Mouse (Mus musculus) embryonic facial prominence, embryonic 14.5 days (tissue): ENCODE measurements around the gene Defb23. TPM values are rescaled to one million over a fixed set of nuclear protein-coding genes. Genes with fewer than 3 reads are reported as not detected.

ENCODE experiments used
- ATAC-seq: fragments of 200-750 bp; cut with Nextera tagmentation; 2 replicates; pipeline ENCODE4 v1.8.0; 2017; ENCODE audit warnings: low read depth, moderate number of reproducible peaks, moderate TSS enrichment
- DNase-seq: peaks from one replicate; pipeline ENCODE4 v3.0.0-alpha.2; 2015; ENCODE audit warnings: low spot score
- H3K27ac ChIP-seq: fragments of 300-500 bp; sonication (generic); replicated peaks from 2 replicates; pipeline ENCODE4 v1.5.1; 2014; ENCODE audit warnings: low read depth, mild to moderate bottlenecking, low read length, moderate library complexity
- H3K27me3 ChIP-seq: fragments of 300-500 bp; sonication (generic); replicated peaks from 2 replicates; pipeline ENCODE4 v1.6.1; 2014; ENCODE audit warnings: low read length; ENCODE audit not compliant: control insufficient read depth, insufficient read depth
- H3K36me3 ChIP-seq: fragments of 300-500 bp; sonication (generic); 2 replicates; pipeline ENCODE4 v1.6.1; 2014; ENCODE audit warnings: low read length, mixed read lengths; ENCODE audit not compliant: control insufficient read depth, insufficient read depth
- H3K4me1 ChIP-seq: fragments of 300-500 bp; sonication (generic); 2 replicates; pipeline ENCODE4 v1.6.1; 2014; ENCODE audit warnings: antibody characterized with exemption, low read length; ENCODE audit not compliant: control insufficient read depth, insufficient read depth
- H3K4me2 ChIP-seq: fragments of 300-500 bp; sonication (generic); 2 replicates; pipeline ENCODE4 v1.6.1; 2014; ENCODE audit warnings: low read depth, mild to moderate bottlenecking, low read length, moderate library complexity, mixed read lengths
- H3K4me3 ChIP-seq: fragments of 300-500 bp; sonication (generic); 2 replicates; pipeline ENCODE4 v1.5.1; 2014; ENCODE audit warnings: low read depth, mild to moderate bottlenecking, low read length
- H3K9ac ChIP-seq: fragments of 300-500 bp; sonication (generic); 2 replicates; pipeline ENCODE4 v1.6.1; 2014; ENCODE audit warnings: low read depth, mild to moderate bottlenecking, low read length, moderate library complexity, mixed read lengths
- H3K9me3 ChIP-seq: fragments of 300-500 bp; sonication (generic); 2 replicates; pipeline ENCODE4 v1.6.1; 2016; ENCODE audit warnings: low read length; ENCODE audit not compliant: control insufficient read depth
- WGBS: fragments of 180-500 bp; shearing (Covaris S2); extraction: QIAGEN DNeasy Blood & Tissue Kit; methylation state at CpG from one replicate; pipeline ENCODE4 v1.1.7; 2014; 5-methylcytosine and 5-hydroxymethylcytosine counted together
- polyA plus RNA-seq: library from polyadenylated mRNA; unstranded; fragments of >200 nt; fragmentation: Nextera tagmentation; extraction: Ambion mirVana; gene quantifications from 2 replicates; pipeline ENCODE4 v1.2.1, GENCODE M21; 2014

Defb23 gene
- polyA plus RNA-seq, 1 experiment from 2014 or later: not detected

DNA sequence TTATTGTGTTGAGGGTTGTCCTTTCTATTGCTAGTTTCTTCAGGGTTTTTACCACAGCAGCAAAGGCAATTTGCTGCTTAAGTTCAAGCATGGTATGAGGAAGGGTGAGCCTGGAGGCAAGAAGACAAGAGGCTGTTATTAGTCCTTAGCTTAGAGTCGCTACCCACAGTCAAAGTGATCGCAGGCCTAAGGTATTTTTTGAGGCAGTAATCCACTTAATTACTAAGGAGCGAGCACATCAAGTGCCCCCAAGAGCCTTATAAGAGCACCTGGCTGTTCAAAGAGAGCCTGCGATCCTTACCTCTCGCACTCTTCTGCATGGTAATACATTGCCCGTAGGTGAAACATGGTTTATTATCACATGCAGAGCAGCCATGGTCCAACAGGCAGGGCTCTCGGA lies 17.3 kb upstream of the Defb23 start:
- H3K4me2 ChIP-seq: no peak overlapping the region
- ATAC-seq (no peak), DNase-seq (no peak)
- no peaks in the 10 kb centered on the region for H3K9me3 ChIP-seq
- H3K27me3 ChIP-seq: no peaks in the 10 kb centered on the region
- H3K9ac ChIP-seq: no peak overlapping the region
- no peak overlapping the region for H3K4me3 ChIP-seq
- H3K4me1 ChIP-seq: no peaks in the 10 kb centered on the region
- H3K27ac ChIP-seq: no peak overlapping the region
- no peaks in the 10 kb centered on the region for H3K36me3 ChIP-seq
- 80% methylated on average over 7 of the region's 7 CpGs for WGBS

GRCm38 (mm10) chr2:152480881-152481280 lies 16.5 kb upstream of the Defb23 start:
- no peak for ATAC-seq
- WGBS: 88% methylated on average over 3 of the region's 3 CpGs

DNA sequence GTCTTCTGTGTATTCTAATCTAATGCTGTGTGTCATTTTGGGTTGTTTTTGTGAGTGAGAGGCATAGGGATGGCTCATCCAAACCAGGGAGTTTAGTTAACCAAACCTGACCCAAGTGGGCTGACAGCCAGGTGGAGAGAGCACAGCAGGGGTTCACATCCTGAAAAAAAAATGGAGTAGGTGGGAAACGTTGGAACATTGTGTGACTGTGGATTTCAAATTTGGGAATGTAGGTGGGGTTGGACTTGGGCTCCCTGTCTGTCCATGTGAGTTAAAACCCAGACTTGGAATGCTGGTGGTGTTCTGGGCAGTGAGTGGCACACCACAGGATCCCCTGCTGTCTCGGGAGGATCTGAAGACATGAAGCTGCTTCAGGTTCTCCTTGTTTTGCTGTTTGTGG lies 12.3 kb upstream of the Defb23 start, which contains the start of gene Defb20:
Gene Defb20 (plus strand): TSS at position 301 of the 400 bp plus-strand sequence.
- WGBS: 54% methylated on average over 2 of the region's 2 CpGs
- H3K4me1 ChIP-seq: no peaks in the 10 kb centered on the region

More at GRCm38 (mm10) chr2:152480881-152481280, 16.5 kb upstream of the Defb23 start:
- H3K27ac ChIP-seq: no peak overlapping the region
- no peaks in the 10 kb centered on the region for H3K4me1 ChIP-seq
- no peaks in the 10 kb centered on the region for H3K36me3 ChIP-seq
- no peaks in the 10 kb centered on the region for H3K9me3 ChIP-seq
- H3K27me3 ChIP-seq: no peaks in the 10 kb centered on the region
- no peak overlapping the region for H3K9ac ChIP-seq
- no peak overlapping the region for H3K4me3 ChIP-seq
- H3K4me2 ChIP-seq: no peak overlapping the region
- no peak for DNase-seq

GRCm38 (mm10) chr2:152472434-152472833 lies 8.0 kb upstream of the Defb23 start:
- H3K4me1 ChIP-seq: no peaks in the 10 kb centered on the region
- WGBS: 27% methylated on average over 3 of the region's 3 CpGs

More for the DNA sequence above, 12.3 kb upstream of the Defb23 start, which contains the start of gene Defb20:
- H3K27ac ChIP-seq: no peak within 1 kb of the TSS
- no peaks in the 10 kb centered on the region for H3K9me3 ChIP-seq
- no peaks in the 10 kb centered on the region for H3K27me3 ChIP-seq
- DNase-seq (no peak), ATAC-seq (no peak)
- H3K36me3 ChIP-seq: no peaks in the 10 kb centered on the region
- H3K4me2 ChIP-seq: no peak within 1 kb of the TSS
- H3K4me3 ChIP-seq: no peak within 1 kb of the TSS
- H3K9ac ChIP-seq: no peak within 1 kb of the TSS

GRCm38 (mm10) chr2:152470973-152471372 lies 6.6 kb upstream of the Defb23 start:
- Histone ChIP-seq H3K27me3 (no peaks in the 10 kb centered on the region), H3K4me1 (no peaks in the 10 kb centered on the region), H3K27ac (no peak overlapping the region), H3K9ac (no peak overlapping the region), H3K9me3 (no peaks in the 10 kb centered on the region), H3K4me2 (no peak overlapping the region), H3K4me3 (no peak overlapping the region), H3K36me3 (no peaks in the 10 kb centered on the region)
- WGBS: 28% methylated on average over 7 of the region's 7 CpGs
- ATAC-seq (no peak), DNase-seq (peak; percentile 39)

More at GRCm38 (mm10) chr2:152472434-152472833, 8.0 kb upstream of the Defb23 start:
- Histone ChIP-seq H3K4me2 (no peak overlapping the region), H3K36me3 (no peaks in the 10 kb centered on the region), H3K27ac (no peak overlapping the region), H3K9ac (no peak overlapping the region), H3K4me3 (no peak overlapping the region), H3K27me3 (no peaks in the 10 kb centered on the region), H3K9me3 (no peaks in the 10 kb centered on the region)
- DNase-seq (no peak), ATAC-seq (no peak)

DNA sequence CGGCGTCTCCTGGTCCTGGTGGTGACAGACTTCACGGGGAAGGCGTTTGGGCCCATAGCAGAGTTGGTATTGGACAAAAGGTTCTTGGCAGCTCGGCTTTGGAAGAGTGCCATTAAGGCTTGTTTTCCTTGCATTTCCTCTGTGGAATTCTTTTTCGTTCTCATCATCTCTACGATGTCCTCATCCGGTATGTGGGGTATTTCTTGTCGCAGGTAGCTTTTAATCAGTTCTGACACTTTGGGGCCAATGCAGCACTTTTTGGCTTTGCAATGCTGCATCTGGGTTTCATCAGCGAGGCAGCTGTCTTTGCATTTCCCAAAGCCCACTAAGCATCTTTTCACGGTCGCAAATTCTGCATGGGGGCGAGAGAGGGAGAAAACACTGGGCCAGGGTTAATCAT lies 5.2 kb downstream of the Defb23 start:
- H3K27ac ChIP-seq: no peak overlapping the region
- no peak overlapping the region for H3K9ac ChIP-seq
- peaks cover 4% of the 10 kb centered on the region; the same call in 1 of the 2 replicates for H3K4me1 ChIP-seq
- 45% methylated on average over 13 of the region's 13 CpGs for WGBS
- H3K4me2 ChIP-seq: no peak overlapping the region
- H3K4me3 ChIP-seq: no peak overlapping the region
- no peaks in the 10 kb centered on the region for H3K9me3 ChIP-seq
- no peak for ATAC-seq
- peak; percentile 53 for DNase-seq
- H3K36me3 ChIP-seq: no peaks in the 10 kb centered on the region
- no peaks in the 10 kb centered on the region for H3K27me3 ChIP-seq

- Histone ChIP-seq H3K27ac (no peak overlapping the region), H3K4me3 (no peak overlapping the region), H3K27me3 (no peaks in the 10 kb centered on the region), H3K9me3 (no peaks in the 10 kb centered on the region), H3K4me1 (no peaks in the 10 kb centered on the region), H3K4me2 (no peak overlapping the region), H3K36me3 (no peaks in the 10 kb centered on the region), H3K9ac (no peak overlapping the region)
- 63% methylated on average over 4 of the region's 4 CpGs for WGBS
- DNase-seq (no peak), ATAC-seq (no peak)
Measured at GRCm38 (mm10) chr2:152452101-152452781, 12.2 kb downstream of the Defb23 start.

DNA sequence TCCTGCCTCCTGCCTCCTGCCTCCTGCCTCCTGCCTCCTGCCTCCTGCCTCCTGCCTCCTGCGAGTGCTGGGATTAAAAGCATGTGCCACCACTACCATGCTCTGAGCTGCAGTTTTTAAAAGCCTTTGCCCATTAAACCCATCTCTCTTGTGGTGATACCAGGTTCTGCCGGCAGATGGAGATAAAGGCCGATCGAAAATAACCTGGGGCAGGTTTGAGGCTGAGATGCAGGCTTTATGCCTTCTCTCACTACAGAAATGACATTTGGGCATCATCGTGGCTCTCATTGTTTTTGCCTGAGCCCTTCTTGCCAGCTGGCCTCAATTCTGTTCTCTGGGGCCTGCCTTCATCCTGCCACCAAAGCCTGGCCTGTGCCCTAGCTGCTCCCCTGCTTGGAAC lies 14.2 kb downstream of the Defb23 start:
- Histone ChIP-seq H3K27ac (no peak overlapping the region), H3K9me3 (no peaks in the 10 kb centered on the region), H3K27me3 (no peaks in the 10 kb centered on the region), H3K9ac (no peak overlapping the region), H3K36me3 (no peaks in the 10 kb centered on the region), H3K4me1 (no peaks in the 10 kb centered on the region), H3K4me3 (no peak overlapping the region), H3K4me2 (no peak overlapping the region)
- DNase-seq: peak; percentile 45
- 3% methylated on average over 5 of the region's 5 CpGs for WGBS
- ATAC-seq: no peak

DNA sequence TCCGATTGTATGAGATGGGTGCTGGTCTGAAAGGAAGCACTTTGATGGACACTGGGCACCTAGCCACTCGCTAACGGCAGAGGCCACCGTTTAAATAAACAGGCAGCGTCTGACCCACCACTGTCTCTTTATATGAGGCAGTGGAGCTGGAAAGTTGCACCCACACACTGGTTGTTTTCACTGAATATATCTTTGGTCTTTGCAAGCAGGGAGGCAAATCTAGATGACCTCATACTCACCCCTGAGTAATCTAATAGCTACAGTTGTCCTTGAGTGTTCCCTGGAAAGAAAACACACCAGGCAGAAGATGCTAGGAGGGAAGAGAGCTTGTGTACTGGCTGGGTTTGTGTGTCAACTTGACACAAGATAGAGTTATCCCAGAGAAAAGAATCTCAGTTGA lies 17.0 kb downstream of the Defb23 start:
- Histone ChIP-seq H3K4me1 (no peaks in the 10 kb centered on the region), H3K4me3 (no peak overlapping the region), H3K36me3 (no peaks in the 10 kb centered on the region), H3K9ac (no peak overlapping the region), H3K9me3 (no peaks in the 10 kb centered on the region), H3K27ac (no peak overlapping the region), H3K27me3 (no peaks in the 10 kb centered on the region), H3K4me2 (no peak overlapping the region)
- DNase-seq (no peak), ATAC-seq (no peak)
- 36% methylated on average over 5 of the region's 5 CpGs for WGBS
